ENCODE assay signal across 27 mouse cellular contexts in the genomic region with DNA sequence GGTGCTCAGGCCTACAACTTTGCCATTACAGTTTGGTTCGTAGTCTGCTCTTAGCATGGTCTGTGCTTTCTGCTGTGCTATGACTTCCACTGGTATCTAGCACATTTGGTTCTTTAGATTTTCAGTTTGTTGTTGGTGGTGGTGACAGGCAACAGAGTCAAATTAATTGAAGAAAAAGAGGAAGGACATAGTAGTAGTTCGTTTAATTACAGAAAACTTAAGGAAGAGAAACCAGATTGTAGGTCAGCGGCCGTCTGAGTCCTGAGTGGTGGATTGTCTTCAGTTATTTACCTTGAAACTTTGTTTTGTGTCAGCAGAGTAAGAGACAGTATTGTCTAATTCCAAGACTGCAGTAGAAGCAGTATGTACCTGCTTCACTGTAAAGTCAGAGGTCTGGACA. TPM values are rescaled to one million over a fixed set of nuclear protein-coding genes. Genes with fewer than 3 reads are reported as not detected.
DNase-seq lines count a peak whose midpoint lies in the region; ATAC-seq and TF ChIP-seq lines count a peak whose summit lies in the region.
"Had no signal": no experiment of that assay in that cellular context is flagged by ENCODE, and none has a peak within 500 bp of the region (broad histone marks: within the 10 kb centered on the region; RNA-seq: fewer than 3 reads in every experiment).

No protein-coding gene starts in this region.

- H3K9ac ChIP-seq in stomach, postnatal 0 days (ENCODE audit: low read length) = no peak overlapping the region
- H3K9ac ChIP-seq: forebrain, embryonic 13.5 days; heart, embryonic 13.5 days; hindbrain, embryonic 14.5 days had no signal

- no peak for TF ChIP-seq EP300 in stomach, postnatal 0 days (optimal IDR thresholded peaks at IDR 0.05)

- no peaks in the 10 kb centered on the region for H3K9me3 ChIP-seq in stomach, postnatal 0 days (ENCODE audit: control insufficient read depth, low read length)
- H3K9me3 ChIP-seq: G1E; heart, embryonic 10.5 days had no signal

- no peak for TF ChIP-seq CTCF in gastrocnemius, adult 2 months (IDR thresholded peaks at IDR 0.05)
- no peak for TF ChIP-seq CTCF in stomach, postnatal 0 days (IDR thresholded peaks at IDR 0.05; ENCODE audit: low read depth)
- no peak for TF ChIP-seq CTCF in left cerebral cortex, adult 2 months (IDR thresholded peaks at IDR 0.05)

- H3K4me2 ChIP-seq in stomach, postnatal 0 days (replicated peaks; ENCODE audit: low read depth) = no peak overlapping the region
- H3K4me2 ChIP-seq: forebrain, embryonic 13.5 days; heart, embryonic 13.5 days; hindbrain, embryonic 14.5 days had no signal

- H3K27ac ChIP-seq in gastrocnemius, adult 2 months = peak overlapping the region; percentile 50
- H3K27ac ChIP-seq in stomach, postnatal 0 days (replicated peaks) = 0 out of 2 replicates have a peak overlapping the region, but pooled peaks have one; percentile 18
- H3K27ac ChIP-seq in left cerebral cortex, adult 2 months = no peak overlapping the region
- H3K27ac ChIP-seq: forebrain, embryonic 10.5 days; forebrain, embryonic 13.5 days; heart, adult 2 months; heart, embryonic 10.5 days; heart, embryonic 13.5 days; hindbrain, embryonic 14.5 days; hindbrain, postnatal 0 days had no signal

- DNase-seq in gastrocnemius, adult 2 months = no peak
- DNase-seq in gastrocnemius, postnatal 10 days = no peak
- DNase-seq in stomach, postnatal 0 days (ENCODE audit: low spot score) = no peak
- no peak for DNase-seq in left cerebral cortex, adult 2 months (ENCODE audit: extremely low spot score in 1 of 2, low spot score in 2 of 2)
- no peak for DNase-seq in layer of hippocampus, postnatal 14 days (ENCODE audit: low spot score in 2 of 2)
- no peak for DNase-seq in layer of hippocampus, adult 11-12 months (ENCODE audit: low spot score)
- DNase-seq: adrenal gland, adult 2 months; adrenal gland, postnatal 14 days; cerebellum, adult 11-12 months; cerebellum, adult 8-10 months; cerebellum, postnatal 10 days; cerebellum, postnatal 36 days; gastrocnemius, postnatal 25 days; heart, adult 2 months; heart, postnatal 14 days; heart, postnatal 4 days had no signal

- no peaks in the 10 kb centered on the region for H3K36me3 ChIP-seq in stomach, postnatal 0 days (ENCODE audit: control insufficient read depth, insufficient read depth, low read length)
- H3K36me3 ChIP-seq: heart, embryonic 13.5 days had no signal

- no peaks in the 10 kb centered on the region for H3K27me3 ChIP-seq in stomach, postnatal 0 days (ENCODE audit: control insufficient read depth, insufficient read depth, low read length)
- H3K27me3 ChIP-seq: CH12.LX; forebrain, embryonic 13.5 days; heart, embryonic 13.5 days had no signal

- H3K4me3 ChIP-seq in gastrocnemius, adult 2 months = no peak overlapping the region
- H3K4me3 ChIP-seq in stomach, postnatal 0 days (ENCODE audit: low read depth, low read length) = no peak overlapping the region
- H3K4me3 ChIP-seq in left cerebral cortex, adult 2 months = no peak overlapping the region
- H3K4me3 ChIP-seq: forebrain, embryonic 10.5 days; forebrain, embryonic 13.5 days; heart, adult 2 months; heart, embryonic 10.5 days; heart, embryonic 13.5 days had no signal

- WGBS in stomach, postnatal 0 days = 91% methylated on average over 4 of the region's 4 CpGs

- intact Hi-C loops in gastrocnemius, adult 2 months (cut with DNase I) = no loop called here
- intact Hi-C loops in left cerebral cortex, adult 2 months (cut with DNase I) = no loop called here

- no peaks in the 10 kb centered on the region for H3K4me1 ChIP-seq in stomach, postnatal 0 days (replicated peaks; ENCODE audit: control insufficient read depth, insufficient read depth)

- peak; percentile 81 for ATAC-seq in granulocyte monocyte progenitor cell, adult 5-6 weeks (replicated peaks; ENCODE audit: poor library complexity, severe bottlenecking)
- 0 out of 2 replicates have a peak, but pooled peaks have one; percentile 45 for ATAC-seq in monocyte, adult 5-6 weeks (replicated peaks; ENCODE audit: insufficient number of reproducible peaks, low FRiP score, low TSS enrichment, poor library complexity, severe bottlenecking)
- ATAC-seq in stomach, postnatal 0 days (ENCODE audit: low FRiP score, low TSS enrichment) = no peak
- ATAC-seq: forebrain, embryonic 13.5 days; forebrain, embryonic 16.5 days; hindbrain, postnatal 0 days had no signal

RNA-seq across cellular contexts. Expression of a gene that starts 37.3 kb away (rescaled TPM):
- total RNA-seq in gastrocnemius, adult 2 months (2021) = 10 to 100 TPM; 53.6 to 66.5 TPM
- 10 to 100 TPM; 59.3 to 66.0 TPM for total RNA-seq in gastrocnemius, postnatal 10 days (2021)
- 78.0 and 98.0 TPM in 2 replicates for total RNA-seq in granulocyte monocyte progenitor cell, adult 5-6 weeks (2014; fragmentation: Nextera tagmentation)
- 71.4 and 89.8 TPM in 2 replicates for total RNA-seq in granulocyte monocyte progenitor cell, adult 5-6 weeks (2017)
- 83.4 to 96.7 TPM (median 89.1 TPM) in 3 replicates for total RNA-seq in monocyte, adult 5-6 weeks (2017)
- 7.5 and 9.6 TPM in 2 replicates for polyA plus RNA-seq in stomach, postnatal 0 days (2015; fragmentation: Nextera tagmentation; extraction: Ambion mirVana)
- 100 to 1,000 TPM; 129 to 139 TPM for total RNA-seq in left cerebral cortex, adult 2 months (2021)
- total RNA-seq in layer of hippocampus, postnatal 14 days (2021) = 100 to 1,000 TPM; 127 to 138 TPM
